Mouse (Mus musculus): ENCODE data around the gene Hexb.

DNA sequence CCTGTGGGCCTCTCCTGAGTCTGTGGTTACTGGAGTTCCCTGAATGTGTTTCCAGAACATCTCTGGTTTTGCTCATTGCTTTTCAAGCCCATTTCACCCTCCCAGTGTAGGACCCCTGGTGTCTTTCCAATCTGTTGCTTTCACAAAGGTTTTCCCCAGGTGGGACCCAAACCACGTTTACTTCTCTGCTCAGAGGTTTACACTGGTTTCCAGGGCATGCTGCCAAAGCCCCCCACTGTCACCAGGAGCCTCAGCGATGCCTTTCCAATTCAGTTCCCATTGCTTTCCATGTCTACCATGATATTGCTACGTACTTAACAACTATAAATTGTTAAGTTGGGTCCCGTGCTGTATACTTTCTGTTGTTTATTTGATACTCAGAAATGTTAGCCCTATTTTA lies 15.3 kb downstream of the Hexb start:
- TF ChIP-seq MAFK (IDR thresholded peaks at IDR 0.05; ENCODE audit: insufficient replicate concordance, low read length) (no peak), CHD2 (IDR thresholded peaks at IDR 0.05; ENCODE audit: low read length) (no peak), TBP (conservative IDR thresholded peaks at IDR 0.05; ENCODE audit: low read depth, low read length) (no peak), HCFC1 (IDR thresholded peaks at IDR 0.05; ENCODE audit: low read depth, low read length) (no peak), JUN (IDR thresholded peaks at IDR 0.05; ENCODE audit: insufficient read depth, low read depth, low read length) (no peak), USF1 (IDR thresholded peaks at IDR 0.05; ENCODE audit: low read depth, low read length) (no peak), CTCF (conservative IDR thresholded peaks at IDR 0.05 in 1 of 2, IDR thresholded peaks at IDR 0.05 in 1 of 2; ENCODE audit: low read depth in 2 of 2, low read length in 2 of 2) (no peak), EP300 (IDR thresholded peaks at IDR 0.05; ENCODE audit: low read length) (no peak), RAD21 (IDR thresholded peaks at IDR 0.05; ENCODE audit: low read depth, low read length) (no peak), POLR2A (IDR thresholded peaks at IDR 0.05; ENCODE audit: low read depth, low read length) (no peak)
